Mouse (Mus musculus) kidney, embryonic 15.5 days (tissue): ENCODE results near the gene Cfap20. TPM values are rescaled to one million over a fixed set of nuclear protein-coding genes. Genes with fewer than 3 reads are reported as not detected.
"Not testable (repeated sequence)": the region's sequence is repeated elsewhere in the genome, so short reads cannot be mapped to it uniquely, and the experiment has no call there.

Experiments used
- ATAC-seq: fragments of 200-750 bp; cut with Nextera tagmentation; replicated peaks from 2 replicates; pipeline ENCODE4 v1.8.0; 2017; ENCODE audit warnings: moderate TSS enrichment; ENCODE audit not compliant: low FRiP score
- H3K27ac ChIP-seq: fragments of 300-500 bp; sonication (generic); 2 replicates; pipeline ENCODE4 v1.5.1; 2015; ENCODE audit warnings: mild to moderate bottlenecking, inconsistent platforms
- H3K27me3 ChIP-seq: fragments of 300-500 bp; sonication (generic); 2 replicates; pipeline ENCODE4 v1.6.1; 2015; ENCODE audit warnings: inconsistent platforms
- H3K36me3 ChIP-seq: fragments of 300-500 bp; sonication (generic); 2 replicates; pipeline ENCODE4 v1.6.1; 2015; ENCODE audit warnings: inconsistent platforms
- H3K4me1 ChIP-seq: fragments of 300-500 bp; sonication (generic); 2 replicates; pipeline ENCODE4 v1.6.1; 2015; ENCODE audit warnings: inconsistent platforms
- H3K4me2 ChIP-seq: fragments of 300-500 bp; sonication (generic); 2 replicates; pipeline ENCODE4 v1.6.1; 2015; ENCODE audit warnings: moderate library complexity, mild to moderate bottlenecking, inconsistent platforms
- H3K4me3 ChIP-seq: fragments of 300-500 bp; sonication (generic); replicated peaks from 2 replicates; pipeline ENCODE4 v1.5.1; 2015; ENCODE audit warnings: mild to moderate bottlenecking, inconsistent platforms
- H3K9ac ChIP-seq: fragments of 300-500 bp; sonication (generic); 2 replicates; pipeline ENCODE4 v1.6.1; 2015; ENCODE audit warnings: mild to moderate bottlenecking, inconsistent platforms
- H3K9me3 ChIP-seq: fragments of 300-500 bp; sonication (generic); replicated peaks from 2 replicates; pipeline ENCODE4 v1.6.1; 2016; ENCODE audit warnings: inconsistent platforms
- WGBS: fragments of 180-500 bp; shearing (Covaris S2); methylation state at CpG from one replicate; pipeline ENCODE4 v1.1.7; 2015; ENCODE audit warnings: mixed read lengths; 5-methylcytosine and 5-hydroxymethylcytosine counted together
- polyA plus RNA-seq: library from polyadenylated mRNA; unstranded; fragments of >200 nt; fragmentation: Nextera tagmentation; extraction: Ambion mirVana; gene quantifications from 2 replicates; pipeline ENCODE4 v1.2.1, GENCODE M21; 2015

The Cfap20 gene
- polyA plus RNA-seq, 1 experiment from 2014 or later = 138 TPM

DNA sequence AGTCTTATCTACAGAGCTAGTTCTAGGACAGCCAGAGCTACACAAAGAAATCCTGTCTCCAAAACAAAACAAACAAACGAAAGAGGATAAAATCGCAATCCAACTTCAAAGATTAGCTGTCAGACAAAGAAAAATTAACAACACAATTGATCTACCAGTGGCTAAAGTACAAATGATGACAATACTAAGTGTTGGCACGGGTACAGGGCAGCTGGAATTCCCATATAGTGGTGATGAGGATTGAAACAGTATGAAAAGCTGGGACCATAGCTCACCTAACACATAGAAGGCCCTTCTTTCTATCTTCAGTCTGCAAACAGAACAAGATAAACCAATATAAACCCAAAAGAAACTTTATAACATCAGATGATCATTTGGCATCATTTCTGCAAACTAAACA, 53.1 kb downstream of the Cfap20 start:
- 82% methylated on average over 3 of the region's 3 CpGs for WGBS
- Histone ChIP-seq H3K9ac (no peak overlapping the region), H3K27ac (no peak overlapping the region), H3K27me3 (no peaks in the 10 kb centered on the region), H3K9me3 (no peaks in the 10 kb centered on the region), H3K4me1 (peaks cover 13% of the 10 kb centered on the region), H3K4me2 (no peak overlapping the region), H3K4me3 (no peak overlapping the region), H3K36me3 (no peaks in the 10 kb centered on the region)
- no peak for ATAC-seq

DNA sequence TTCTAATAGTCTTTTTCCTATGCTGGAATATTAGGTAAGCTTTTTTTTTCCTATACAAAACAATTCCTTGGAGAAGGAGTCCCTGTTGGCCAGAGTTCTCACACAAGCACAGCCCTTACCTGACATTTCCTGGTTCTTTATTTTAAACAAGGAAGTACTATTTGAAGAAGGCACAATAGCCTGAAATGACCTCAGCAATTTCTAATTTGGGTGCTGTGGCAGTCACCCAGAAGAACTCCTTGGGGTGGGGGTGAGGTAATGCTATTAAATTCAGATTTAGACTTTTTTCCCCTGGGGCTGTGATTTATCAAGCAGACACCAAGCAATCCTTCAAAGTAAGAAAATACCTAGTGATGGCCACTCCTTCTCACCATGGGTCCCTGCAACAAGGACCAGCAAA, 53.7 kb downstream of the Cfap20 start:
- Histone ChIP-seq H3K4me3 (no peak overlapping the region), H3K4me2 (no peak overlapping the region), H3K27ac (0 out of 2 replicates have a peak overlapping the region, but pooled peaks have one; percentile 32), H3K4me1 (peaks cover 13% of the 10 kb centered on the region), H3K36me3 (no peaks in the 10 kb centered on the region), H3K27me3 (no peaks in the 10 kb centered on the region), H3K9ac (no peak overlapping the region), H3K9me3 (no peaks in the 10 kb centered on the region)
- no peak for ATAC-seq

DNA sequence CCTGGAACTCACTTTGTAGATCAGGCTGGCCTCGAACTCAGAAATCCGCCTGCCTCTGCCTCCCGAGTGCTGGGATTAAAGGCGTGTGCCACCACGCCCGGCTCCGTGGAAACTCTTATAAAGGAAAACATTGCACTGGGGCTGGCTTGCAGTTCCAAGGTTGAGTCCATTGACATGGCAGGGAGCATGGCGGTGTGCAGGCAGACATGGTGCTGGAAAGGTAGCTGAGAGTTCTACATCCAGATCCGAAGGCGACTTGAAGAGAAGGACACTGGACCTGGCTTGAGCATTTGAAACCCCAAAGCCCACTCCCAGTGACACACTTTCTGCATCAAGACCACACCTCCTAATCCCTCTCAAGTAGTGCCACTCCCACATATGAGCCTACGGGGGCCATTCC, 55.7 kb downstream of the Cfap20 start:
- H3K27ac ChIP-seq, H3K4me3 ChIP-seq, H3K9ac ChIP-seq, H3K27me3 ChIP-seq, ATAC-seq, H3K4me2 ChIP-seq, H3K36me3 ChIP-seq, H3K9me3 ChIP-seq: not testable (repeated sequence)
- peaks cover 16% of the 10 kb centered on the region for H3K4me1 ChIP-seq
- WGBS = 93% methylated on average over 11 of the region's 11 CpGs

DNA sequence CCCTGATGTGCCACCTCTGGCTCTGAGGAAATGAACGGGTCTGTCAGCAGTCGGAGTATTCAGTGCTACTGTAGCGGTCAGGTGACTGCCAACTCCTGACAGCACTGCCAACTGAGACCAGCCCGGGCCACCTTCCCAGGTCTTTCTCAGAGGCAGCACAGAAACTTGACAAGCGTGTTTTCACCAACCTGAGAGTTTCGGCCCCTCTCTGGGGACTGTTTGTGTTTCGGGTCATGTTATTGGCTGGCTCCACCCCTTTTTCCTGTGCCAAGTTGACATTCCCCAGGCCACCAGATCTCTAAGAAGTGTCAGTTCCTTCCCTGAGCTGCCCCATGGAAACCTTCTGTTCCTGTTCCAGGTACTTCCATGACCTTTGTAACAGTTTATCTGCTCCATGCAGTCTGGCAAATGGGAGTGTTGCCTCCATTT, 56.8 kb downstream of the Cfap20 start:
- no peaks in the 10 kb centered on the region for H3K9me3 ChIP-seq
- no peaks in the 10 kb centered on the region for H3K27me3 ChIP-seq
- H3K27ac ChIP-seq = peak overlapping the region; percentile 64
- no peak overlapping the region for H3K4me3 ChIP-seq
- 0 out of 2 replicates have a peak overlapping the region, but pooled peaks have one; percentile 14 for H3K4me2 ChIP-seq
- H3K9ac ChIP-seq = no peak overlapping the region
- 22% methylated on average over 7 of the region's 7 CpGs for whole genome bisulfite sequencing
- peak; percentile 30; the same call in 1 of the 2 replicates for ATAC-seq
- no peaks in the 10 kb centered on the region for H3K36me3 ChIP-seq
- peaks cover 22% of the 10 kb centered on the region for H3K4me1 ChIP-seq

DNA sequence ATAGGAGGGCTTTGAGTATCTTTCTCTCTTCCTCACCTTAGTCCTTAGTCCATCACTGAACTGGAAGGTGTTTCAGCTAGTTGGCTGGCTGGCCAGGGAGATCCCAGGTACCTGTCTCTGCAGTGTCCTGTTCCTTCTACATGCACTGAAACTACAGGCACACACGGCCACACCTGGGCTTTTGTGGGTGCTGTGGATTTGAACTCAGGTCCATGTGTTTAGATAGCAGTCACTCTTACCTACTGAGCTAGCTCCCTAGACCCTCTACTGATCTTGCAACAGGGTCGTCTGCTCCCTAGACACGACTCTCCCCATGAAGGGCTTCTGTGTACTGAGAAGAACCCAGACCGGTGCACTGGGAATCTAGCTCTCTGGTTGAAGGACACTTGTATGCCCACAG, 57.6 kb downstream of the Cfap20 start:
- Histone ChIP-seq H3K9me3 (no peaks in the 10 kb centered on the region), H3K27ac (0 out of 2 replicates have a peak overlapping the region, but pooled peaks have one; percentile 64), H3K4me3 (no peak overlapping the region), H3K9ac (no peak overlapping the region), H3K27me3 (no peaks in the 10 kb centered on the region), H3K4me2 (no peak overlapping the region), H3K4me1 (peaks cover 22% of the 10 kb centered on the region), H3K36me3 (peaks cover 3% of the 10 kb centered on the region)
- ATAC-seq = no peak
- 85% methylated on average over 4 of the region's 4 CpGs for WGBS

DNA sequence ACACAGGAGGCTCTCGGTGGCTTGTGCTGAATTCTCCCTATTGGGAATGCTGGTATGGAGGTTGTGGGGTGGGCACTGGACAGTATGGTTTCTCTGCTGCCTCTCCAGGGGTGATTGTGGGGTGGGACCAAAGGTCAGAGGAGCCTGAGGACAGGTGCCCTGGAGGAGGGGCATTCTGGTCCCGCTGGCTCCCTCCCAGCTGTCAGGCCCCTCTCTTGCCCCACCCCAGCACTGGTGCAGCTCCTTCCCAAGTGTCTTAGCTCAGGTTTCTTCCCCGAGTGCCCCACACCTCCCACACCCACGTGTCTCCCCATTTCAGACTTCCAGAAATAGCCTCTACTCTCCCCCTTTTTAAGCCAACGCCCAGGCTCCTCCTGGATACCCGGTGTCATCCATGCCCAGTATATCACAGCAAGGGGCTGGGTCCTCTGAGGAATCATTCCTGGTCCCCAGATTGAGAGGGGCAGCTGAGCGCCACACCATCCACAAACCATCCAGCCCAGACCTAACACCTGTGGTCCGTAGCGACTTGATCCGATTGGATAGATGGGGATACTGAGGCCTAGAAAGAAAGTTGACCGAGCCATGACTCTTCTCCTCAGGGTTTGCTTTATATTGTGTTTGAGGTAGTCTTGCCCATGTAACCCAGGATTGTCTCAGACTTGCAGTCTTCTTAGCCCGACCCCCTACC, 58.2 kb downstream of the Cfap20 start:
- Histone ChIP-seq H3K4me3 (no peak overlapping the region), H3K27me3 (no peaks in the 10 kb centered on the region), H3K4me1 (peaks cover 22% of the 10 kb centered on the region), H3K36me3 (peaks cover 10% of the 10 kb centered on the region), H3K27ac (no peak overlapping the region), H3K9ac (no peak overlapping the region), H3K4me2 (no peak overlapping the region), H3K9me3 (no peaks in the 10 kb centered on the region)
- ATAC-seq = no peak
- 70% methylated on average over 12 of the region's 12 CpGs for WGBS

DNA sequence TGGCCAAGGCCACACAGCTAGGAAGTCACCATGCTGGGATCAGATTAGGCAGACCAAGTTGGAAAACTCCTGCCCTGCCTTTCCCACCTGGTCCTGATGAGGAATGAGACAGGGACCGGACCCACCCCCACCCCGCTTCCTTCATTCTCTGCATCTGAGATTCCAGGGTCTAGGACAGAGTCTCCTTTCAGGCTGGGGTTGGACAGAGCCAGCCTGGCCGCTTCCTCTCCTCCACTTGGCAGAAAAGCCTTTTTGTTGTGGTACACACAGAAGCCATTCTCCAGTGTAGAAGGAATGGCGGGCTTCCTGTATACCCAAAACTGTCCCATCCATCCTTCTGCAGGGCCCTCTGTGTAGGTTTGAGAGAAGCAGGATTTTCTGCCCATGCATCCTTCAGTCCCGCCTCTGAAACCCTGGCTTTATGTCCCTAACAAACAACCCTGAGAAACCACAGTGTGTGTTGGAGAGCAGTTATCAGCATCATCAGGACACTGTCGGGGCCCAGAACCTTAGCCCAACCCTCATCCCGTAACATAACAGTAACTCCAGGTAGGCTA, 59.2 kb downstream of the Cfap20 start:
- H3K27me3 ChIP-seq = no peaks in the 10 kb centered on the region
- no peak overlapping the region for H3K27ac ChIP-seq
- no peak overlapping the region for H3K4me2 ChIP-seq
- H3K9ac ChIP-seq = no peak overlapping the region
- H3K36me3 ChIP-seq = peaks cover 18% of the 10 kb centered on the region
- H3K4me3 ChIP-seq = no peak overlapping the region
- peaks cover 22% of the 10 kb centered on the region for H3K4me1 ChIP-seq
- no peak for ATAC-seq
- no peaks in the 10 kb centered on the region for H3K9me3 ChIP-seq
- 87% methylated on average over 7 of the region's 7 CpGs for WGBS

DNA sequence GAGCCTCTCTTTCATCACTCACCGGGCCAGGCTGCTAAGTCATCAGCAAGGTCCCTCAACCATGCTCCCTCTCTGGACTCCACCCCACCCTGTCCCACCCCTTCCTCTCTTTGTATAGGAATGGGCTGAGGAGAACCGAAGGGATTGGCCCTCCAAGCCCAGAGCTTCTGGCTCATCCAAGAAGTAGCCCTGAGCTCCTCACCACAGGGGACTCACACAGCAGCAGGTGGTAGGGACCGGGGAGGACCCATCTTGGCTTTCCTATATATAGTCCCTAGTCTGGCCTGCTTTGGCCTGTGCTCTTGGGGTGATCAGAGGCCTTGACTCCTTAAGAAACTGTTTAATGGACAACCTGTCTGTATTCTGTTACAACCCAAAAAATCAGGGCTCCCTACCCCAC, 60.2 kb downstream of the Cfap20 start:
- H3K4me3 ChIP-seq = no peak overlapping the region
- no peak overlapping the region for H3K4me2 ChIP-seq
- no peak overlapping the region for H3K27ac ChIP-seq
- no peak overlapping the region for H3K9ac ChIP-seq
- no peaks in the 10 kb centered on the region for H3K9me3 ChIP-seq
- no peak for ATAC-seq
- no peaks in the 10 kb centered on the region for H3K27me3 ChIP-seq
- peaks cover 18% of the 10 kb centered on the region for H3K36me3 ChIP-seq
- 68% methylated on average over 3 of the region's 3 CpGs for WGBS
- H3K4me1 ChIP-seq = peaks cover 29% of the 10 kb centered on the region

DNA sequence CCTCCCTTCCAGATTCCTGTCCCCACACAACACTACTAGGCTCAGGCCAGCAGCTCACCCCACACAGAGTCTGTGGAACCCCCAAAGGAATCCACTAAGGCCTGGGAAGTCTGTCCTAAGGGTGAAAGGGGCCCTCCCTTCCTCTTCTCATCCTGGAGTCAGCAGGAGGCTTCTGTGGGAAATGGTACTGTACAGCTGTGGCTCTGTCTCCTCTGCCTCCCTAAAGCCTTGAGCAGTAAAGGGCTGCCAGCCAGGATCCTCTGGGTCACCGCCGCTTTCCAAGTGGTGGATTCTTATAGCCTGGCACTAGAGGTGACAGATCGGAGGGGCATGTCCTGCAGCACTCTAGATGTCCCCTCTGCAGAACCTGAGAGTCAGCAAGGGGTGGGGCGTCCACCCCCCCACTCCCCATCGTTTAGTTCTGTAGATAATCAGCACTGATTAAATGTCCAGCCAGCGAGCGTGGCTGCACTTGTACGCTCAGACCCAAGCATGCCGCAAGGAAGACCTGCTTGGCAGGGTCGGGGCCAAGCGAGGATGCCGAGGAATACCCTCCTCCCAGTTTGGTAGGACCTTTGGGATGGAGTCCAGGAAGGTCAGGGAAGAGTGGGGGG, 61.2 kb downstream of the Cfap20 start:
- ATAC-seq = no peak
- WGBS = 82% methylated on average over 12 of the region's 12 CpGs
- Histone ChIP-seq H3K9me3 (no peaks in the 10 kb centered on the region), H3K4me3 (no peak overlapping the region), H3K27ac (no peak overlapping the region), H3K4me1 (peaks cover 36% of the 10 kb centered on the region), H3K36me3 (peaks cover 19% of the 10 kb centered on the region), H3K4me2 (no peak overlapping the region), H3K27me3 (no peaks in the 10 kb centered on the region), H3K9ac (no peak overlapping the region)

Other genes starting within 250 kb of the Cfap20 start
- gene Kifc3, start 232.1 kb downstream of the Cfap20 start, polyA plus RNA-seq = 28.7 and 28.8 TPM in 2 replicates
- gene Cngb1, start 128.3 kb downstream of the Cfap20 start, polyA plus RNA-seq = 0.44 and 0.81 TPM in 2 replicates
- 0.33 TPM in 1 of 2 replicates, not detected in the other for gene Tepp, start 124.3 kb downstream of the Cfap20 start, polyA plus RNA-seq
- gene Zfp319, start 102.9 kb downstream of the Cfap20 start, polyA plus RNA-seq = 8.6 and 9.6 TPM in 2 replicates
- gene Usb1, start 102.6 kb downstream of the Cfap20 start, polyA plus RNA-seq = 47.0 and 49.0 TPM in 2 replicates
- 10.0 and 12.3 TPM in 2 replicates for gene Mmp15, start 82.6 kb downstream of the Cfap20 start, polyA plus RNA-seq
- gene Csnk2a2, start 55.2 kb upstream of the Cfap20 start, polyA plus RNA-seq = 9.0 and 10.5 TPM in 2 replicates
- gene Ccdc113, start 99.2 kb upstream of the Cfap20 start, polyA plus RNA-seq = 0.59 and 0.83 TPM in 2 replicates
- gene Prss54, start 141.5 kb upstream of the Cfap20 start, polyA plus RNA-seq = not detected in 2 replicates
- 21.6 and 22.6 TPM in 2 replicates for gene Gins3, start 198.6 kb upstream of the Cfap20 start, polyA plus RNA-seq
- 16.0 and 18.8 TPM in 2 replicates for gene Ndrg4, start 242.1 kb upstream of the Cfap20 start, polyA plus RNA-seq